Mouse (Mus musculus) midbrain, postnatal 0 days (tissue): ENCODE results near the gene Adam33. TPM values are rescaled to one million over a fixed set of nuclear protein-coding genes. Genes with fewer than 3 reads are reported as not detected.

Experiments
- ATAC-seq: fragments of 200-750 bp; cut with Nextera tagmentation; 2 replicates; pipeline ENCODE4 v1.8.0; 2017; ENCODE audit warnings: moderate number of reproducible peaks, mild to moderate bottlenecking, moderate TSS enrichment, moderate library complexity; ENCODE audit not compliant: low FRiP score
- DNase-seq: peaks from one replicate; pipeline ENCODE4 v3.0.0-alpha.2; 2015; ENCODE audit warnings: low spot score
- H3K27ac ChIP-seq: fragments of 300-500 bp; sonication (generic); 2 replicates; pipeline ENCODE4 v1.5.1; 2014; ENCODE audit warnings: low read depth, mild to moderate bottlenecking, low read length, mixed read lengths
- H3K27me3 ChIP-seq: fragments of 300-500 bp; sonication (generic); 2 replicates; pipeline ENCODE4 v1.6.1; 2014; ENCODE audit warnings: low read length, control low read depth, mixed read lengths; ENCODE audit not compliant: insufficient read depth
- H3K36me3 ChIP-seq: fragments of 300-500 bp; sonication (generic); 2 replicates; pipeline ENCODE4 v1.6.1; 2014; ENCODE audit warnings: low read length, control low read depth, mixed read lengths; ENCODE audit not compliant: insufficient read depth
- H3K4me1 ChIP-seq: fragments of 300-500 bp; sonication (generic); 2 replicates; pipeline ENCODE4 v1.6.1; 2014; ENCODE audit warnings: mild to moderate bottlenecking, control low read depth, antibody characterized with exemption, low read length, mixed read lengths; ENCODE audit not compliant: insufficient read depth
- H3K4me2 ChIP-seq: fragments of 300-500 bp; sonication (generic); 2 replicates; pipeline ENCODE4 v1.6.1; 2014; ENCODE audit warnings: low read depth, mild to moderate bottlenecking, low read length, mixed read lengths; ENCODE audit not compliant: poor library complexity, severe bottlenecking
- H3K4me3 ChIP-seq: fragments of 300-500 bp; sonication (generic); 2 replicates; pipeline ENCODE4 v1.5.1; 2014; ENCODE audit warnings: low read depth, mild to moderate bottlenecking, low read length, moderate library complexity
- H3K9ac ChIP-seq: fragments of 300-500 bp; sonication (generic); replicated peaks from 2 replicates; pipeline ENCODE4 v1.6.1; 2014; ENCODE audit warnings: mild to moderate bottlenecking, low read length, moderate library complexity, mixed read lengths; ENCODE audit not compliant: poor library complexity, severe bottlenecking
- H3K9me3 ChIP-seq: fragments of 300-500 bp; sonication (generic); 2 replicates; pipeline ENCODE4 v1.6.1; 2016; ENCODE audit warnings: low read length, control low read depth
- CTCF ChIP-seq: IDR thresholded peaks from 2 replicates; pipeline ENCODE4 v1.5.1; 2016; ENCODE audit warnings: antibody characterized with exemption, mild to moderate bottlenecking
- WGBS: fragments of 180-500 bp; shearing (Covaris S2); extraction: QIAGEN DNeasy Blood & Tissue Kit; methylation state at CpG from one replicate; pipeline ENCODE4 v1.1.7; 2014; 5-methylcytosine and 5-hydroxymethylcytosine counted together
- polyA plus RNA-seq: library from polyadenylated mRNA; unstranded; fragments of >200 nt; fragmentation: Nextera tagmentation; extraction: Ambion mirVana; gene quantifications from 2 replicates; pipeline ENCODE4 v1.2.1, GENCODE M21; 2015
- total RNA-seq: library from RNA; depleted of rRNA; stranded (reverse); fragments of >200 nt; gene quantifications from 2 replicates; pipeline ENCODE4 v1.2.3, GENCODE M21; 2014

Gene Adam33
- total and polyA plus RNA-seq, 2 experiments from 2014 or later, result 1.4 to 2.1 TPM

- H3K4me1 ChIP-seq, result peaks cover 10% of the 10 kb centered on the region; the same call in 1 of the 2 replicates
- DNase-seq, result peak; percentile 61
- H3K4me2 ChIP-seq, result peak overlapping the region; percentile 58; the same call in 1 of the 2 replicates
- H3K36me3 ChIP-seq, result no peaks in the 10 kb centered on the region
- peaks cover 41% of the 10 kb centered on the region for H3K27me3 ChIP-seq
- no peak overlapping the region for H3K9ac ChIP-seq
- WGBS, result 8% methylated on average over 10 of the region's 10 CpGs
- no peak overlapping the region for H3K4me3 ChIP-seq
- H3K27ac ChIP-seq, result no peak overlapping the region
- no peaks in the 10 kb centered on the region for H3K9me3 ChIP-seq
- TF ChIP-seq CTCF, result peak; percentile 77
- 0 out of 2 replicates have a peak, but pooled peaks have one; percentile 47 for ATAC-seq
Measured at GRCm38 (mm10) chr2:131055631-131056030, 8.0 kb downstream of the Adam33 start.

GRCm38 (mm10) chr2:131054646-131055264, 8.9 kb downstream of the Adam33 start:
- no peak for TF ChIP-seq CTCF
- peak overlapping the region; percentile 58 for H3K4me2 ChIP-seq
- peak overlapping the region; percentile 33 for H3K4me3 ChIP-seq
- ATAC-seq (no peak), DNase-seq (no peak)
- peaks cover 10% of the 10 kb centered on the region; the same call in 1 of the 2 replicates for H3K4me1 ChIP-seq
- WGBS, result 4% methylated on average over 21 of the region's 21 CpGs
- H3K9ac ChIP-seq, result peak overlapping the region; percentile 48
- peaks cover 41% of the 10 kb centered on the region for H3K27me3 ChIP-seq
- no peaks in the 10 kb centered on the region for H3K9me3 ChIP-seq
- H3K27ac ChIP-seq, result no peak overlapping the region
- H3K36me3 ChIP-seq, result no peaks in the 10 kb centered on the region

GRCm38 (mm10) chr2:131053851-131054645, 9.6 kb downstream of the Adam33 start:
- Histone ChIP-seq H3K9ac (peak overlapping the region; percentile 48), H3K27ac (no peak overlapping the region), H3K36me3 (no peaks in the 10 kb centered on the region), H3K4me2 (peak overlapping the region; percentile 58), H3K9me3 (no peaks in the 10 kb centered on the region), H3K27me3 (peaks cover 41% of the 10 kb centered on the region), H3K4me1 (peaks cover 10% of the 10 kb centered on the region; the same call in 1 of the 2 replicates), H3K4me3 (peak overlapping the region; percentile 33)
- whole genome bisulfite sequencing, result 2% methylated on average over 42 of the region's 45 CpGs
- DNase-seq (no peak), ATAC-seq (0 out of 2 replicates have a peak, but pooled peaks have one; percentile 14)
- TF ChIP-seq CTCF, result no peak

- Histone ChIP-seq H3K27me3 (peaks cover 41% of the 10 kb centered on the region), H3K9ac (no peak overlapping the region), H3K36me3 (no peaks in the 10 kb centered on the region), H3K27ac (no peak overlapping the region), H3K4me1 (peaks cover 10% of the 10 kb centered on the region; the same call in 1 of the 2 replicates), H3K4me3 (no peak overlapping the region), H3K4me2 (no peak overlapping the region), H3K9me3 (no peaks in the 10 kb centered on the region)
- ATAC-seq (no peak), DNase-seq (no peak)
- TF ChIP-seq CTCF, result no peak
- WGBS, result 72% methylated on average over 6 of the region's 6 CpGs
Measured at GRCm38 (mm10) chr2:131052862-131053418, 10.7 kb downstream of the Adam33 start.

DNA sequence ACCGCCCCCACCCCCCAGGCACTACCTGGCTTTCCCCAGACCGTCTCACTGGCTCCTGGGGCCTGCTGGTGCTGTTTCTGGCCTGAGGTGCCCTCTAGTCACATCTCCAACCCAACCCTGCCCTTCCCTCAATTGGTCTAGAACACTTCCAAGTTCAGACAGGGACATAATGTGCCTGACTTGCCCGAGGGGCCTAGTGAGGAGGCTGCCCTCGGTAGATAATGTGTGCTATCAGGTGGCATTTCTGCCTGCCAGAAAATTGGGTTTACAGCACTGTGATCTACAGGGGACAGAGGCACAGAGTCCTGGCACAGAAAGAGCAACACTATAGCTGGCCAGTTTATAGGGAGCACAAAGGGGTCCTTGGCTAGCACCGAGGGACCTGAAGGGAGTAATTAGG, 11.6 kb downstream of the Adam33 start:
- peaks cover 41% of the 10 kb centered on the region for H3K27me3 ChIP-seq
- H3K4me3 ChIP-seq, result no peak overlapping the region
- WGBS, result 79% methylated on average over 5 of the region's 5 CpGs
- H3K9me3 ChIP-seq, result no peaks in the 10 kb centered on the region
- peaks cover 10% of the 10 kb centered on the region; the same call in 1 of the 2 replicates for H3K4me1 ChIP-seq
- H3K4me2 ChIP-seq, result no peak overlapping the region
- H3K27ac ChIP-seq, result no peak overlapping the region
- ATAC-seq, result no peak
- H3K36me3 ChIP-seq, result no peaks in the 10 kb centered on the region
- no peak overlapping the region for H3K9ac ChIP-seq
- no peak for TF ChIP-seq CTCF
- no peak for DNase-seq
